Mouse (Mus musculus) limb, embryonic 12.5 days (tissue): ENCODE data around the gene Tet3. TPM values are rescaled to one million over a fixed set of nuclear protein-coding genes. Genes with fewer than 3 reads are reported as not detected.

Experiments
- ATAC-seq: fragments of 200-750 bp; cut with Nextera tagmentation; 2 replicates; pipeline ENCODE4 v1.8.0; 2017; ENCODE audit warnings: low read depth, moderate TSS enrichment; ENCODE audit not compliant: insufficient number of reproducible peaks, insufficient read depth, low FRiP score, low TSS enrichment
- H3K27ac ChIP-seq: fragments of 300-500 bp; sonication (generic); 2 replicates; pipeline ENCODE4 v1.5.1; 2016; ENCODE audit warnings: mild to moderate bottlenecking, moderate library complexity
- H3K27me3 ChIP-seq: fragments of 300-500 bp; sonication (generic); 2 replicates; pipeline ENCODE4 v1.6.1; 2016; ENCODE audit warnings: mild to moderate bottlenecking, moderate library complexity
- H3K36me3 ChIP-seq: fragments of 300-500 bp; sonication (generic); 2 replicates; pipeline ENCODE4 v1.6.1; 2016; ENCODE audit warnings: mild to moderate bottlenecking, moderate library complexity
- H3K4me1 ChIP-seq: fragments of 300-500 bp; sonication (generic); replicated peaks from 2 replicates; pipeline ENCODE4 v1.6.1; 2016
- H3K4me2 ChIP-seq: fragments of 300-500 bp; sonication (generic); 2 replicates; pipeline ENCODE4 v1.6.1; 2016; ENCODE audit warnings: mild to moderate bottlenecking, moderate library complexity
- H3K4me3 ChIP-seq: fragments of 300-500 bp; sonication (generic); replicated peaks from 2 replicates; pipeline ENCODE4 v1.5.1; 2016; ENCODE audit warnings: mild to moderate bottlenecking
- H3K9ac ChIP-seq: fragments of 300-500 bp; sonication (generic); replicated peaks from 2 replicates; pipeline ENCODE4 v1.6.1; 2016; ENCODE audit warnings: mild to moderate bottlenecking, moderate library complexity
- H3K9me3 ChIP-seq: fragments of 300-500 bp; sonication (generic); 2 replicates; pipeline ENCODE4 v1.6.1; 2016; ENCODE audit warnings: mild to moderate bottlenecking, moderate library complexity
- WGBS: fragments of 180-500 bp; shearing (Covaris S2); methylation state at CpG from one replicate; pipeline ENCODE4 v1.1.7; 2016; 5-methylcytosine and 5-hydroxymethylcytosine counted together
- polyA plus RNA-seq: library from polyadenylated mRNA; unstranded; fragments of >200 nt; fragmentation: Nextera tagmentation; extraction: Ambion mirVana; gene quantifications from 2 replicates; pipeline ENCODE4 v1.2.1, GENCODE M21; 2016

Gene Tet3
- polyA plus RNA-seq, 1 experiment from 2014 or later, result 36.0 TPM

GRCm38 (mm10) chr6:83412362-83412853 lies 46.5 kb downstream of the Tet3 start:
- no peak overlapping the region for H3K27ac ChIP-seq
- no peak overlapping the region for H3K9ac ChIP-seq
- H3K36me3 ChIP-seq, result peaks cover 54% of the 10 kb centered on the region
- ATAC-seq, result no peak
- WGBS, result 92% methylated on average over 10 of the region's 10 CpGs
- no peak overlapping the region for H3K4me3 ChIP-seq
- no peaks in the 10 kb centered on the region for H3K27me3 ChIP-seq
- no peak overlapping the region for H3K4me2 ChIP-seq
- H3K4me1 ChIP-seq, result peaks cover 46% of the 10 kb centered on the region
- no peaks in the 10 kb centered on the region for H3K9me3 ChIP-seq

GRCm38 (mm10) chr6:83411635-83412361 lies 47.1 kb downstream of the Tet3 start:
- Histone ChIP-seq H3K9me3 (no peaks in the 10 kb centered on the region), H3K4me2 (no peak overlapping the region), H3K4me1 (peaks cover 39% of the 10 kb centered on the region), H3K36me3 (peaks cover 59% of the 10 kb centered on the region), H3K4me3 (no peak overlapping the region), H3K27me3 (no peaks in the 10 kb centered on the region), H3K9ac (no peak overlapping the region), H3K27ac (0 out of 2 replicates have a peak overlapping the region, but pooled peaks have one; percentile 17)
- WGBS, result 79% methylated on average over 9 of the region's 9 CpGs
- no peak for ATAC-seq

GRCm38 (mm10) chr6:83410046-83410706 lies 48.7 kb downstream of the Tet3 start:
- 73% methylated on average over 9 of the region's 9 CpGs for WGBS
- Histone ChIP-seq H3K27ac (no peak overlapping the region), H3K36me3 (peaks cover 72% of the 10 kb centered on the region), H3K4me1 (peaks cover 31% of the 10 kb centered on the region), H3K4me2 (no peak overlapping the region), H3K9ac (no peak overlapping the region), H3K9me3 (no peaks in the 10 kb centered on the region), H3K27me3 (no peaks in the 10 kb centered on the region), H3K4me3 (no peak overlapping the region)
- ATAC-seq, result no peak

GRCm38 (mm10) chr6:83408510-83408909 lies 50.4 kb downstream of the Tet3 start:
- no peak overlapping the region for H3K4me2 ChIP-seq
- H3K4me3 ChIP-seq, result no peak overlapping the region
- H3K9ac ChIP-seq, result no peak overlapping the region
- no peak for ATAC-seq
- WGBS, result 94% methylated on average over 9 of the region's 9 CpGs
- H3K27me3 ChIP-seq, result no peaks in the 10 kb centered on the region
- peaks cover 75% of the 10 kb centered on the region for H3K36me3 ChIP-seq
- H3K9me3 ChIP-seq, result no peaks in the 10 kb centered on the region
- no peak overlapping the region for H3K27ac ChIP-seq
- H3K4me1 ChIP-seq, result peaks cover 25% of the 10 kb centered on the region

- H3K4me3 ChIP-seq, result no peak overlapping the region
- no peak overlapping the region for H3K27ac ChIP-seq
- H3K4me2 ChIP-seq, result no peak overlapping the region
- H3K9ac ChIP-seq, result no peak overlapping the region
- WGBS, result 79% methylated on average over 7 of the region's 7 CpGs
- H3K27me3 ChIP-seq, result no peaks in the 10 kb centered on the region
- peaks cover 88% of the 10 kb centered on the region for H3K36me3 ChIP-seq
- peaks cover 6% of the 10 kb centered on the region; the same call in 1 of the 2 replicates for H3K4me1 ChIP-seq
- ATAC-seq, result no peak
- no peaks in the 10 kb centered on the region for H3K9me3 ChIP-seq
Observed at GRCm38 (mm10) chr6:83405511-83406064, 53.3 kb downstream of the Tet3 start.

- Histone ChIP-seq H3K27ac (no peak overlapping the region), H3K36me3 (peaks cover 90% of the 10 kb centered on the region), H3K9ac (no peak overlapping the region), H3K4me1 (no peaks in the 10 kb centered on the region), H3K9me3 (no peaks in the 10 kb centered on the region), H3K4me2 (no peak overlapping the region), H3K4me3 (no peak overlapping the region), H3K27me3 (no peaks in the 10 kb centered on the region)
- 98% methylated on average over 13 of the region's 13 CpGs for WGBS
- no peak for ATAC-seq
Observed at GRCm38 (mm10) chr6:83404571-83404970, 54.3 kb downstream of the Tet3 start.

GRCm38 (mm10) chr6:83403481-83403880 lies 55.4 kb downstream of the Tet3 start:
- Histone ChIP-seq H3K27ac (no peak overlapping the region), H3K4me3 (no peak overlapping the region), H3K9me3 (no peaks in the 10 kb centered on the region), H3K27me3 (no peaks in the 10 kb centered on the region), H3K9ac (no peak overlapping the region), H3K4me2 (no peak overlapping the region), H3K4me1 (no peaks in the 10 kb centered on the region), H3K36me3 (peaks cover 94% of the 10 kb centered on the region)
- ATAC-seq, result no peak
- 96% methylated on average over 8 of the region's 8 CpGs for WGBS

- no peaks in the 10 kb centered on the region for H3K27me3 ChIP-seq
- H3K4me2 ChIP-seq, result no peak overlapping the region
- no peak overlapping the region for H3K27ac ChIP-seq
- H3K9me3 ChIP-seq, result no peaks in the 10 kb centered on the region
- H3K36me3 ChIP-seq, result peaks cover 96% of the 10 kb centered on the region
- WGBS, result 81% methylated on average over 3 of the region's 3 CpGs
- H3K4me1 ChIP-seq, result no peaks in the 10 kb centered on the region
- no peak overlapping the region for H3K9ac ChIP-seq
- no peak for ATAC-seq
- H3K4me3 ChIP-seq, result no peak overlapping the region
Observed at GRCm38 (mm10) chr6:83399790-83400189, 59.1 kb downstream of the Tet3 start.

GRCm38 (mm10) chr6:83397728-83398127 lies 61.2 kb downstream of the Tet3 start:
- H3K9ac ChIP-seq, result no peak overlapping the region
- WGBS, result 63% methylated on average over 8 of the region's 8 CpGs
- H3K4me1 ChIP-seq, result no peaks in the 10 kb centered on the region
- no peaks in the 10 kb centered on the region for H3K27me3 ChIP-seq
- no peak overlapping the region for H3K4me2 ChIP-seq
- H3K27ac ChIP-seq, result no peak overlapping the region
- H3K36me3 ChIP-seq, result peaks cover 95% of the 10 kb centered on the region
- ATAC-seq, result no peak
- no peaks in the 10 kb centered on the region for H3K9me3 ChIP-seq
- no peak overlapping the region for H3K4me3 ChIP-seq

- H3K27ac ChIP-seq, result no peak overlapping the region
- no peak for ATAC-seq
- H3K9me3 ChIP-seq, result no peaks in the 10 kb centered on the region
- H3K9ac ChIP-seq, result no peak overlapping the region
- no peaks in the 10 kb centered on the region for H3K4me1 ChIP-seq
- 94% methylated on average over 2 of the region's 2 CpGs for WGBS
- H3K36me3 ChIP-seq, result peaks cover 95% of the 10 kb centered on the region
- no peak overlapping the region for H3K4me3 ChIP-seq
- H3K27me3 ChIP-seq, result no peaks in the 10 kb centered on the region
- H3K4me2 ChIP-seq, result no peak overlapping the region
Observed at GRCm38 (mm10) chr6:83396711-83397110, 62.2 kb downstream of the Tet3 start.

- H3K9ac ChIP-seq, result no peak overlapping the region
- H3K36me3 ChIP-seq, result peaks cover 94% of the 10 kb centered on the region
- H3K27me3 ChIP-seq, result no peaks in the 10 kb centered on the region
- H3K4me2 ChIP-seq, result no peak overlapping the region
- no peaks in the 10 kb centered on the region for H3K9me3 ChIP-seq
- H3K4me1 ChIP-seq, result no peaks in the 10 kb centered on the region
- H3K27ac ChIP-seq, result no peak overlapping the region
- WGBS, result 92% methylated on average over 15 of the region's 15 CpGs
- no peak for ATAC-seq
- H3K4me3 ChIP-seq, result no peak overlapping the region
Observed at GRCm38 (mm10) chr6:83395544-83396229, 63.2 kb downstream of the Tet3 start.
